Mouse (Mus musculus) MEL (cell line): ENCODE measurements around the gene Smarca2. TPM values are rescaled to one million over a fixed set of nuclear protein-coding genes. Genes with fewer than 3 reads are reported as not detected.

Experiments used
- DNase-seq: peaks from one replicate; pipeline ENCODE4 v3.0.0; 2011; ENCODE audit warnings: low read depth, low spot score
- H3K27ac ChIP-seq: 2 replicates; pipeline ENCODE4 v1.5.1; 2012; ENCODE audit warnings: low read depth, mild to moderate bottlenecking, control low read depth, low read length, moderate library complexity; ENCODE audit not compliant: control insufficient read depth
- H3K27me3 ChIP-seq, 2 experiments: fragments of 150-350 bp in 1 of 2; sonication (generic) in 1 of 2; 2 replicates each; pipeline ENCODE4 v1.6.1; 2012; ENCODE audit warnings: low read length in 2 of 2, mild to moderate bottlenecking in 2 of 2, improper control_type of control experiment in 1 of 2, moderate library complexity in 1 of 2; ENCODE audit not compliant: insufficient read depth in 2 of 2, control insufficient read depth in 1 of 2
- H3K36me3 ChIP-seq, 2 experiments: 2 replicates each; pipeline ENCODE4 v1.6.1; 2012 to 2014; ENCODE audit warnings: low read length in 2 of 2, improper control_type of control experiment in 1 of 2, inconsistent platforms in 1 of 2, mild to moderate bottlenecking in 1 of 2; ENCODE audit not compliant: insufficient read depth in 2 of 2, control insufficient read depth in 1 of 2
- H3K4me1 ChIP-seq, 2 experiments: fragments of 150-350 bp in 1 of 2; sonication (generic) in 1 of 2; 2 replicates each; pipeline ENCODE4 v1.6.1; 2012; ENCODE audit warnings: low read length in 2 of 2, improper control_type of control experiment in 1 of 2, mild to moderate bottlenecking in 1 of 2; ENCODE audit not compliant: insufficient read depth in 2 of 2, control insufficient read depth in 1 of 2
- H3K4me3 ChIP-seq, 2 experiments: fragments of 150-350 bp in 1 of 2; sonication (generic) in 1 of 2; 2 replicates each; pipeline ENCODE4 v1.5.1; 2012; ENCODE audit warnings: low read depth in 2 of 2, low read length in 2 of 2, mild to moderate bottlenecking in 2 of 2, moderate library complexity in 2 of 2, control low read depth in 1 of 2, improper control_type of control experiment in 1 of 2; ENCODE audit not compliant: control insufficient read depth in 1 of 2, insufficient read depth in 1 of 2
- H3K79me2 ChIP-seq: 2 replicates; pipeline ENCODE4 v1.6.1; 2012; ENCODE audit warnings: mild to moderate bottlenecking, low read length, moderate library complexity; ENCODE audit not compliant: control insufficient read depth, poor library complexity, insufficient read depth
- H3K9ac ChIP-seq: 2 replicates; pipeline ENCODE4 v1.6.1; 2012; ENCODE audit warnings: low read depth, mild to moderate bottlenecking, control low read depth, low read length, moderate library complexity; ENCODE audit not compliant: control insufficient read depth, poor library complexity, severe bottlenecking
- H3K9me3 ChIP-seq: fragments of 150-350 bp; sonication (generic); replicated peaks from 2 replicates; pipeline ENCODE4 v1.6.1; 2012; ENCODE audit warnings: mild to moderate bottlenecking, low read length, improper control_type of control experiment, moderate library complexity; ENCODE audit not compliant: insufficient read depth
- CHD1 ChIP-seq: IDR thresholded peaks from 2 replicates; pipeline ENCODE4 v1.6.1; 2012; ENCODE audit warnings: low read depth, mild to moderate bottlenecking, inconsistent platforms, low read length, improper control_type of control experiment
- EP300 ChIP-seq, 2 experiments: IDR thresholded peaks; 2 replicates each; pipeline ENCODE4 v1.6.1; 2011; ENCODE audit warnings: improper control_type of control experiment in 2 of 2, low read length in 2 of 2, low read depth in 1 of 2, mild to moderate bottlenecking in 1 of 2
- GATA1 ChIP-seq: IDR thresholded peaks from 2 replicates; pipeline ENCODE4 v1.6.1; 2011; ENCODE audit warnings: low read depth, low read length, improper control_type of control experiment
- MAFK ChIP-seq: IDR thresholded peaks from 2 replicates; pipeline ENCODE4 v1.6.1; 2011; ENCODE audit warnings: low read depth, mild to moderate bottlenecking, low read length, improper control_type of control experiment, borderline replicate concordance
- MAX ChIP-seq: IDR thresholded peaks from 2 replicates; pipeline ENCODE4 v1.6.1; 2011; ENCODE audit warnings: low read length, improper control_type of control experiment
- MAZ ChIP-seq: IDR thresholded peaks from 2 replicates; pipeline ENCODE4 v1.6.1; 2012; ENCODE audit warnings: low read depth, mild to moderate bottlenecking, inconsistent platforms, low read length, improper control_type of control experiment
- MEF2A ChIP-seq: IDR thresholded peaks from 2 replicates; pipeline ENCODE4 v1.6.1; 2014; ENCODE audit warnings: low read depth, mild to moderate bottlenecking, inconsistent platforms, low read length, improper control_type of control experiment; ENCODE audit not compliant: poor library complexity, insufficient replicate concordance, severe bottlenecking; ENCODE audit errors: extremely low read depth
- MXI1 ChIP-seq: IDR thresholded peaks from 2 replicates; pipeline ENCODE4 v1.6.1; 2011; ENCODE audit warnings: mild to moderate bottlenecking, low read depth, low read length, improper control_type of control experiment
- MYB ChIP-seq: IDR thresholded peaks from 2 replicates; pipeline ENCODE4 v1.6.1; 2011; ENCODE audit warnings: mild to moderate bottlenecking, low read depth, low read length, improper control_type of control experiment
- MYC ChIP-seq: IDR thresholded peaks from 2 replicates; pipeline ENCODE4 v1.6.1; 2011; ENCODE audit warnings: low read depth, mild to moderate bottlenecking, low read length, improper control_type of control experiment, moderate library complexity
- POLR2A ChIP-seq, 2 experiments: IDR thresholded peaks; 2 replicates each; pipeline ENCODE4 v1.6.1; 2011 to 2012; ENCODE audit warnings: low read length in 2 of 2, mild to moderate bottlenecking in 2 of 2, control low read depth in 1 of 2, improper control_type of control experiment in 1 of 2, low read depth in 1 of 2, moderate library complexity in 1 of 2; ENCODE audit not compliant: control insufficient read depth in 1 of 2, insufficient read depth in 1 of 2, poor library complexity in 1 of 2
- RAD21 ChIP-seq: IDR thresholded peaks from 2 replicates; pipeline ENCODE4 v1.6.1; 2011; ENCODE audit warnings: mild to moderate bottlenecking, low read depth, low read length, improper control_type of control experiment
- RCOR1 ChIP-seq: IDR thresholded peaks from 2 replicates; pipeline ENCODE4 v1.6.1; 2012; ENCODE audit warnings: low read depth, mild to moderate bottlenecking, inconsistent platforms, low read length, improper control_type of control experiment
- SMC3 ChIP-seq: IDR thresholded peaks from 2 replicates; pipeline ENCODE4 v1.6.1; 2011; ENCODE audit warnings: low read depth, low read length, improper control_type of control experiment
- TAL1 ChIP-seq: IDR thresholded peaks from 2 replicates; pipeline ENCODE4 v1.6.1; 2012; ENCODE audit warnings: mild to moderate bottlenecking, inconsistent platforms, low read length, moderate library complexity, mixed read lengths
- TBP ChIP-seq: IDR thresholded peaks from 2 replicates; pipeline ENCODE4 v1.8.0; 2011; ENCODE audit warnings: low read depth, low read length, improper control_type of control experiment
- UBTF ChIP-seq: IDR thresholded peaks from 2 replicates; pipeline ENCODE4 v1.6.1; 2012; ENCODE audit warnings: low read depth, mild to moderate bottlenecking, inconsistent platforms, low read length, improper control_type of control experiment, moderate library complexity, borderline replicate concordance; ENCODE audit not compliant: insufficient read depth
- ZKSCAN1 ChIP-seq: IDR thresholded peaks from 2 replicates; pipeline ENCODE4 v1.6.1; 2012; ENCODE audit warnings: low read depth, mild to moderate bottlenecking, inconsistent platforms, low read length, improper control_type of control experiment, moderate library complexity
- ZNF384 ChIP-seq: IDR thresholded peaks from 2 replicates; pipeline ENCODE4 v1.6.1; 2012; ENCODE audit warnings: low read depth, mild to moderate bottlenecking, inconsistent platforms, low read length, improper control_type of control experiment
- polyA plus RNA-seq, 2 experiments: library from polyadenylated mRNA; stranded (reverse) in 1 of 2; unstranded in 1 of 2; fragments of >175 nt in 1 of 2; fragments of >200 nt in 1 of 2; gene quantifications; 2 replicates each; pipeline versions ENCODE4 v1.2.1 to v1.2.4; 2012; ENCODE audit warnings: low replicate concordance in 2 of 2, low read depth in 1 of 2; ENCODE audit not compliant: insufficient read length in 2 of 2, insufficient read depth in 1 of 2, missing spikeins in 1 of 2
- total RNA-seq: library from RNA; depleted of rRNA; stranded (reverse); fragments of 300-350 nt; gene quantifications from 2 replicates; pipeline ENCODE4 v1.2.3, GENCODE M21; 2012

The Smarca2 gene
- total and polyA plus RNA-seq, 3 experiments: 6.6 to 23.2 TPM; not detected in 1

DNA sequence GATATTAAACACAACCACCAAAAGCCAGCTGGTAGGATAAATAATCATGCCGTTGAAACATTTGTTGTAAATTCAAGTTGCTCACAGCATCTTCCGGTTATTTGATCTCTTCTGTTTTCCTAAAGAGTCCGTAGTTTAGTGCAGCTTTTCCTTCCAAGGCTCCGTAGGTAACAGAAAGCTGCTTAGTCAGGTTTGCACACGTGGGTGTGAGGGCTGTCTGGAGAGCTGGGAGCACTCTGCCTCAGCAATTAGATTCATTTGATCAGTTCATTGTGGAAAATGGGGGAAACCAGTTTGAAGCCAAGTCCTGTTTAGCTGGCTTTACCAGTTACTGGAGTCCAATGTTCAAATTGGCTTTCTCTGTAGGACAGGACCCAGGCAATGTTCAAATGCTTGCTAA is 55.1 kb downstream of the Smarca2 start:
- Histone ChIP-seq H3K27me3 (no peaks in the 10 kb centered on the region), H3K79me2 (no peaks in the 10 kb centered on the region), H3K9me3 (no peaks in the 10 kb centered on the region), H3K9ac (no peak overlapping the region), H3K4me3 (no peak overlapping the region), H3K36me3 (no peaks in the 10 kb centered on the region), H3K4me1 (no peaks in the 10 kb centered on the region), H3K27ac (no peak overlapping the region)
- no peak for TF ChIP-seq MAFK
- DNase-seq: no peak

GRCm38 (mm10) chr19:26661198-26661597 is 56.3 kb downstream of the Smarca2 start:
- TF ChIP-seq ZNF384: no peak
- no peak for TF ChIP-seq POLR2A (IDR thresholded peaks at IDR 0.05; ENCODE audit: control insufficient read depth in 1 of 2, insufficient read depth in 1 of 2, low read depth in 1 of 2, low read length in 2 of 2, poor library complexity in 1 of 2)
- no peak for TF ChIP-seq MYC
- TF ChIP-seq MAZ: no peak
- no peak for TF ChIP-seq MAX
- no peak for TF ChIP-seq UBTF
- no peak for TF ChIP-seq MAFK
- no peak for TF ChIP-seq MXI1
- TF ChIP-seq TAL1: no peak

DNA sequence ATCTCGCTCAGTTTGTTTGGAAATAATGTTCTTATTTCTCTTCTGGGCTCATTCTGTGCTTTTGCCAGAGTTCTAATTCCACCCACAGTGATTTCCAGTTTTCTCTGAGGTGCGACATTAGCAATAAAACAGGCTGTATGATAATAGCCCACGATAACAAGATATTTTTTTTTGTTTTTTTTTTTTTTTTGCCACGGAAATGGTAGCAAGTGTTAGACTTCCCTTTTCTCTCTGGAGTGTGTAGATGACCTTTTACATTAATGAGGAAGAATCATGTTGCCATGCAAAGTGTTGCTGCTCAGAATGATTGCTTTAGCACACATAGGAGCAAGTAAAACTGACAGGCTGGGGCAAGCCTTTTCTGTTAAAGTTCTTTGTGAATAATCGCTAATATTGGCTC is 61.5 kb downstream of the Smarca2 start:
- H3K9ac ChIP-seq: no peak overlapping the region
- H3K27me3 ChIP-seq: no peaks in the 10 kb centered on the region
- TF ChIP-seq ZNF384: peak; percentile 98
- peak; percentile 78 for TF ChIP-seq GATA1
- TF ChIP-seq EP300 (IDR thresholded peaks at IDR 0.05; ENCODE audit: low read depth in 1 of 2, low read length in 2 of 2): peak; percentile 44 to 68; a peak in 3 of 4 replicates
- TF ChIP-seq MYB: no peak
- TF ChIP-seq RCOR1: peak; percentile 70
- no peak for TF ChIP-seq CHD1
- no peak for TF ChIP-seq TBP
- TF ChIP-seq ZKSCAN1: peak; percentile 34; the same call in 1 of the 2 replicates
- no peak for TF ChIP-seq RAD21
- no peak for TF ChIP-seq MEF2A
- no peak for TF ChIP-seq SMC3
- peaks cover 0 to 11% of the 10 kb centered on the region in 2 experiments; a peak in 2 of 4 replicates for H3K36me3 ChIP-seq
- peak; percentile 60 for DNase-seq
- H3K4me1 ChIP-seq: 0 out of 4 replicates have a peak, but pooled peaks cover 0 to 4% of the 10 kb centered on the region in 2 experiments
- H3K4me3 ChIP-seq: no peak overlapping the region
- H3K27ac ChIP-seq: no peak overlapping the region
- no peaks in the 10 kb centered on the region for H3K79me2 ChIP-seq
- no peaks in the 10 kb centered on the region for H3K9me3 ChIP-seq

More at GRCm38 (mm10) chr19:26661198-26661597, 56.3 kb downstream of the Smarca2 start:
- Histone ChIP-seq H3K27ac (no peak overlapping the region), H3K79me2 (no peaks in the 10 kb centered on the region), H3K36me3 (peaks cover 0 to 5% of the 10 kb centered on the region in 2 experiments; a peak in 2 of 4 replicates), H3K4me1 (0 out of 4 replicates have a peak, but pooled peaks cover 0 to 3% of the 10 kb centered on the region in 2 experiments), H3K4me3 (no peak overlapping the region), H3K9ac (no peak overlapping the region), H3K27me3 (no peaks in the 10 kb centered on the region), H3K9me3 (no peaks in the 10 kb centered on the region)
- no peak for DNase-seq
